Mouse (Mus musculus) erythroid progenitor cell, adult 5-6 weeks (primary cell): ENCODE data around the gene Ttc7. TPM values are rescaled to one million over a fixed set of nuclear protein-coding genes. Genes with fewer than 3 reads are reported as not detected.

Experiments used
- ATAC-seq: replicated peaks from 2 replicates; pipeline ENCODE4 v1.8.0; 2016; ENCODE audit warnings: moderate number of reproducible peaks, mild to moderate bottlenecking, moderate TSS enrichment, inconsistent platforms; ENCODE audit not compliant: poor library complexity, low FRiP score, severe bottlenecking
- total RNA-seq, 2 experiments: library from RNA; stranded (forward) in 1 of 2; stranded (reverse) in 1 of 2; fragments of 150-400 nt in 1 of 2; fragments of 186-747, 209-891 nt in 1 of 2; gene quantifications; 2 replicates each; pipeline versions ENCODE4 v1.2.3 to v1.2.4; 2015 to 2017; ENCODE audit warnings: low replicate concordance in 2 of 2

The Ttc7 gene
- total RNA-seq, 2 experiments from 2014 or later: 30.7 to 35.2 TPM

DNA sequence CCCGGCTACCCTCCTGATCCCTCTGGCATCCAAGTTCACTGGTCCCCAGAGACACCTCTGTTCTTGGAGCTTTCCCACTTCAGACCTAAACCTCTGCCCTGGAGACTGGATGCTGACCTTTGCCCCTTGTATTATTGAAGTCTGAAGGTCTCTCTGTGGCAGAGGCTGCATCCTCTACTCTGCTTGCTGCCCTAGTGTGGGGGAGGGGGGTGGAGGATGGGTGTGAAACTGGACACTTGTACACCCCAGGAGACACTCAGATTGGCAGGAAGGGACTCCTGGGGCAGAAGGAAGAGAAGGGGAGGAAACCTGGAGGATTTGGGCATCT is 70.2 kb downstream of the Ttc7 start:
- no peak for ATAC-seq

- ATAC-seq: no peak
These were observed 71.1 kb downstream of the Ttc7 start for GRCm38 (mm10) chr17:87353745-87354320.

DNA sequence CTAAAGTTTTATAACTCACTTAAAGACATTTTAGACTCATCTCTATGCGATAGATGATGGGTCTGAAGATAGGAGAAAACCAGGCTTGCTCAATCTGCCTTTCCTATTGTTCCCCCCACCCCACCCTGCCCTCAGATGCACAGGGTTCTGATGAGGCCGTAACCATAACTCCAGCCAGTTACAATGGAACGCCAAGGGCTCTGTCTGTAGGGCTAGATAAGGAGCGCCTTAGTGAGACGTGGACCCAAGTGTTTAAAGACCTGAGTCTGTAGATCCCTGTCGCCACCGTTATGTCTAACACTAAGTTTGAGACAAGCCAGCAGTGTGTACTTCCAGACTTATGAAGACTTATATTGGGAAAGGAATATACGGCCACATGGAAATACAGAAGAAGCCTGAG is 72.8 kb downstream of the Ttc7 start:
- no peak for ATAC-seq

GRCm38 (mm10) chr17:87356261-87356660 is 73.6 kb downstream of the Ttc7 start:
- ATAC-seq: no peak

DNA sequence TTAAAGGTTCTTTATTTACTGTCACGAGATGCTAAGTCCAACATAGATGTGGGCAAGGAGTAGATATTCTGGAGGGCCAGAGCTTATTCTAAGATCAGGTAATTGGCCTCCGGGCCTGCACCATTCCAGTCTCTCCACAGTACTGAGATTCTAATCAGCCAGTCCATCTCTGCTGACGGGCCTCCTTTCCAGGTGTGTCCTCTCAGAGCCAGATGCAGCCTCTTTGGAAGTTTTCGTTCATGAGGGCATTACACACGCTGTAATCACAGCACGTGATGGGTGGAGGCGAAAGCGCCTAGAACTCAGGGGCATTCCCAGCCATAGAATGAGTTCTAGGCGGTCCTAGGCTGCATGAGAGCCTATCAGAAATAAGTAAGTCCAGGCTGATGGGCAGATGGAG is 74.8 kb downstream of the Ttc7 start:
- ATAC-seq: no peak

- ATAC-seq: no peak
These were observed 78.4 kb downstream of the Ttc7 start for GRCm38 (mm10) chr17:87361132-87361531.

DNA sequence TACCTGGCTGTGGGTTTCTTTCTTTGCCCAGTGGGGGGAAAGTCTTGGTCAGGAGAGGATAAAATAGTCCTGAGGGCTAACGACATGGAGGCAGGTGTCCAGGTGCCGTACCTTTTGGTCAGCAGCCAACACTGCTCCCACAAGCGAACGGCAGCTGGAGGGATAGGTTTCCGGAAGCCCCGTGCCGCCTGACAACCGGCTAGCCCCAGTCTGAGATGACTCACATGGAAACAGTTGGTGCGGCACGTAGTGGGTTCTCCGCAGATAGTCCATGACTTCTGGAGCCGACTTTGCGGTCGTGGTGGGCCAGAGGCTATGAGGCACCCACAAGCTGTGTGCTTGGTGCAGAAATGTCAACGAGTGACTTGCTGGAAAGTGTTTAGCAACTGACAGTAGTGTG is 81.4 kb downstream of the Ttc7 start:
- ATAC-seq: no peak

- ATAC-seq: no peak
These were observed 82.6 kb downstream of the Ttc7 start for GRCm38 (mm10) chr17:87365268-87365667.

GRCm38 (mm10) chr17:87366520-87366919 is 83.8 kb downstream of the Ttc7 start:
- no peak for ATAC-seq

- ATAC-seq: no peak
These were observed 84.5 kb downstream of the Ttc7 start for GRCm38 (mm10) chr17:87367228-87367627.

DNA sequence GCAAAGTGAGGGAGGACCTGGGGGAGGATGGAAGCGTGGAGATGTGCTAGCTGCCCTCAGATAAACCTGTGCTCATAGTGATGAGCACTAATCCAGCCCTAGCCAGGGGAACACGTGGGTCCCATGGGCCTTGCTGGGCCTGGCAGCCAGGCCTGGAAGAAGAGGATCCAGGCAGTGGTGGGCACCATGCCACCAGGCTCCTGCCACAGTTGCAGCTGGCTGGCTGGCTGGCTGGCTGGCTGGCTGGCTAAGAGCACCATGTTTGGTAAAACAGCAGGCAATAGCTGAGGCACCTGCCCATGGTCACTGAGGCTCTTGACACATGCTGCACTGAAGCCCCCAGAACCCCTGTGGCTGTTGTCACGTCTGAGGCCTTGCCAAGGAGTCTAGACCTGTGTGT is 85.0 kb downstream of the Ttc7 start:
- ATAC-seq: no peak

GRCm38 (mm10) chr17:87368481-87368880 is 85.8 kb downstream of the Ttc7 start:
- no peak for ATAC-seq

DNA sequence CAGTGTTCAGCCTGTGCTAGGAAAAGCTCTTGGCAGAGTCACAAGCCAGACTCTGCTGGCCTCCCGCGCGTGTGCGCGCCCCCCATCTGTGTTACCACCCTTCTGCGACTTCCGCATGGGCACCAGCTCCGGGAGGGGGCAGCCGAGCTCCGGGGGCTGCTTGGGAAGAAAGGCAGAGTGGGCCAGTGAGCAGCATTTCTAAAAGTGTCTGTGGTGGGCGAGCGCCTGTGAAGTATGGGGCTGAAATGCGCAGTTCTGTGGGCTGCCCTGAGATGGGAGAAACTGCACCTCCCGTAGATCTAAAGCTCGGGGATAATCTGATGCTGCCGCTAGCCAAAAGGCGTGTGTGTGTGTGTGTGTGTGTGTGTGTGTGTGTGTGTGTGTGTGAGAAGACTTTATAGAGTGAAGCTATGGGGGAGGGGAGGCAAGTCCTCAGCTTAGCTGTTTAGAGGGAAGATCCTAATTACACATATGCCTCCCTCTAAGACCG is 86.6 kb downstream of the Ttc7 start:
- ATAC-seq: no peak

DNA sequence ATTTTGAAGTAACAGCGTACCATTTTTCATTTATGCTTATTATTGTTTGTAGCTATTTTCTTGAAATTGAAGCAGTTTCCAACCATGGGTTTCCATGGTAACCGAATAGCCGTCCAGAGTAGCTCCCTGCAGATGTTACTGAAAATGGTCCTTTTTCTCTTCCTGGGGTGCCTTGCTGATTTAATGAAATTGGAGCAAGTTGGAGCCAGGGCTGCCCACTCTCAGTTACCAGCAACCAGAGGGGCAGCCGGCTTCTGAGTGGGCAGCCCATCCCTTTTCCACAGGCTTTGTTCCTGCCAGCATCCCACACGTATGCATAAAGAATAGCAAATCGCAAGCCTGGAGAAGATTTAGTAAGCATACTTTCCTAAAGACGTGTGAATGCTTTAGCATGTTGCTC is 89.5 kb downstream of the Ttc7 start:
- ATAC-seq: no peak

DNA sequence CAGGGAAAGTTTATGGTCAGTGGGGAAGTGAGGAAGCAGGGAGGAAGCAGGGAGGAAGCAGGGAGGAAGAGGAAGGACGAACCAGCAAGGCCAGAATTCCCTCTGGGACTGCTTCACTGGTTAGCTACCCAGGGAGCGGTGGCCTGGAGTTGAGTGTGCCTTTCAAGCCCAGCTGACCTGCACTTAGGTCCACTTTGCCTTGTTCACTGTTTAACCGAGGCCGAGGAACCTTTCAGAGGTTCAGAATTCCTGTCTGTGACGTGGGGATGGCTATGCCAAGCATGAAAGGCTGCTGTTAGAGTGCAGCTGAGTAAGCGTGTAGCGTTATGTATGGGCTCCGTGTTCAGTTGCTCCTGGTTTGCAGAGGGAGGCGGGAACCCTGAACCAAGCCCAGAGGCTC is 90.6 kb downstream of the Ttc7 start:
- no peak for ATAC-seq

GRCm38 (mm10) chr17:87375941-87376511 is 93.3 kb downstream of the Ttc7 start:
- no peak for ATAC-seq

DNA sequence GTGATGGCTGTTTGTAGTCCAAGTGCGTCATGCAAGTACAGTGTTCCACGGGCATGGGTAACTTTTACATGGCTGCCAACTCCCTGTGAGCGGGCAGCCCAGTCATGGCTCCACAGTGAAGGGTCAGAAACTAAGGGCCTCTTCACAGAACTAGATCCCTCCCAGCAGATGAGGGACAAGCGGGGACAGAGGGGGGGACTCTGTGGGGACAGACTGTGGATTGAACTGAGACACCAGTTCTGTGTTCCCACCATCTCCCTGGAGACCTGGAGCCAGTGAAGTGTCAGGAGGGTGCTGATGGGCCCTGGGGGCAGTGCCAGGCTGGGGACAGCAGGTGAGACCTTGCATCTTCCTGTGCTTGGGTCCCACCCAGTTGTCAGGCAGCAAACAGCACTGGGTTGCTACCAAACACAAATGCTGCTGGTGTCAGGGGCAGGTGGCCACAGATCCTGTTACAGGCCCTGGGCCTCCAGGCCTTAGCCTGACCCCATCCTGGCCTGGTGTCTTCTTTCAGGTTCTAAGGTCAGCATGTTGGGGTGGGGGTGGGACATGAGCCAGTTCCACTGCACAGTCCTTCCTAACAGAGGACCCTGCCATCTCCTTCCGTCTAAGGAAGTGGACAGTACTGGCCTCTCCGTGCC is 94.3 kb downstream of the Ttc7 start:
- ATAC-seq: no peak

DNA sequence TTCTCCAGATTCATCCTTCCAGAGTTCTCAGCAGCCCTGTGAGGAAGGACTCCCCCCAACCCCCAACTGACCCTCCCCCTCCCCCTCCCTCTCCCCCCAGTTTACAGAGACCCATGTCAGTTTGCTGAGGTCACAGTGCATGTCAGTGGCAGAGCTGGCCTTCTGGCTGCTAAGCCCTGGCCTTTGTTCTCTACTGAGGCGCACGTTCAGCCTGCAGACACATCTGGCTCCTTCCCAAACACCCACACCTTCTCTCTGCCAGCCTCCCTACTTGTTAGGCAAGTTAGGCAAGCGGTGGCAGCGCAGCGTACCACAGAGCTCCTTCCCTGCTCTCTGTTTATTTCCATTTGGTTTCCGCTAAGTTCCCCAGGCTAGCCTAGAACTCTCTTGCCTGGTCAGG is 94.8 kb downstream of the Ttc7 start:
- ATAC-seq: no peak

DNA sequence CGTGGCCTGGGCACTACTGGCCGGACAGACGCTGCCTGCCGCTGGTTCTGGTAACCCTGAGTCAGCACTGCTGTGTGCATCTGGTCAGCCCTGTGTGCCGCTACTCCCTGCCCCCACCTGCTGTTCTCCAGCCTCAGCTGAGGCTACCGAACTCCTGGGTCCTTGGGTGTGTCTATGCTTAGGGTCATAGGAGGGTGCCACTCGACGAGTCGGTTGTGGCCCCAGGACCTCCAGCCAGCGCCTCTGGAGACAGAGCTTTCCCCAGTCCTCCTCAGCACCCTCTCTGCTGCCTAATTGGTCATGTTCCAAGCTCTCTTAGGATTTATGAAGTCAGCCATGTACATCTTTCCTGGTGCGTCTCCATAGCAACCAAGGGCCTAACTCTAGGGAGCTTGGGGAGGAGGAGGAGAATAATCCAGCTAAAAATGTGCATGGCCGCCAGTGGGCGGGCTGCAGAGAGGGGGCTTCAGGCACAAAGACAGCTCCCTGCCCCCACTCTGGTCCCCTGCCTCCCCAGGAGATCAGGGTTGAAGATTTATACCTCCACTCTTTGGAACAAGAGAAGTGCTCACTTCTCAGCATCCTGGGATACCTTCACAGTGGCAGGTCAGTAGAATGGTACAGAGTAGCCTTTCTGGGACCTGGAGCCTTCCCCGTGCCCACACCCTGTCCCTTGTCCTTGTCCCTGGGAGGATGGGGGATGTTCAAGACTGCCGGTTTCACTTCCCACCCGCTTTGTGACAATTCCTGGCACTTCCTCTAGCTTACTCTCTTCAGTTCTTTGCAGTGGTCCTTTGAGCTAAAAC is 95.9 kb downstream of the Ttc7 start:
- ATAC-seq: no peak

GRCm38 (mm10) chr17:87379160-87379624 is 96.5 kb downstream of the Ttc7 start:
- no peak for ATAC-seq

DNA sequence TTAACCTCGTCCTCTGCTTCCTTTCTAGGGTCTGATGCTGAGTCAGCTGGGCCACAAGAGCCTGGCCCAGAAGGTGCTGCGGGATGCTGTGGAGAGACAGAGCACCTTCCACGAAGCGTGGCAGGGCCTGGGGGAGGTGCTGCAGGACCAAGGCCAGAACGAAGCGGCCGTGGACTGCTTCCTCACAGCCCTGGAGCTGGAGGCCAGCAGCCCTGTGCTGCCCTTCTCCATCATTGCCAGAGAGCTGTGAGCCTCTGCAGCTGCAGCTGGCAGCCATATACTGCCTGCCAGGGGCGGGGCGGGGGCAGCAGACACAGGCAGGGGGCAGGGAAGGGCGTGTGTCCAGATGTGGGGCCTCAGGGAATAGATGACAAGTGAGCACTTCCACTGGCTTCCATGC is 97.1 kb downstream of the Ttc7 start:
- no peak for ATAC-seq
